Mouse (Mus musculus): ENCODE data around the gene Pcna. TPM values are rescaled to one million over a fixed set of nuclear protein-coding genes. Genes with fewer than 3 reads are reported as not detected.
A peak's percentile ranks its signal among the peaks of the same experiment; 100 is the strongest.
"Not testable (repeated sequence)": the region's sequence is repeated elsewhere in the genome, so short reads cannot be mapped to it uniquely, and the experiment has no call there.

Pcna gene
- polyA plus RNA-seq, 1 experiment from 2014 or later: 212 TPM

DNA sequence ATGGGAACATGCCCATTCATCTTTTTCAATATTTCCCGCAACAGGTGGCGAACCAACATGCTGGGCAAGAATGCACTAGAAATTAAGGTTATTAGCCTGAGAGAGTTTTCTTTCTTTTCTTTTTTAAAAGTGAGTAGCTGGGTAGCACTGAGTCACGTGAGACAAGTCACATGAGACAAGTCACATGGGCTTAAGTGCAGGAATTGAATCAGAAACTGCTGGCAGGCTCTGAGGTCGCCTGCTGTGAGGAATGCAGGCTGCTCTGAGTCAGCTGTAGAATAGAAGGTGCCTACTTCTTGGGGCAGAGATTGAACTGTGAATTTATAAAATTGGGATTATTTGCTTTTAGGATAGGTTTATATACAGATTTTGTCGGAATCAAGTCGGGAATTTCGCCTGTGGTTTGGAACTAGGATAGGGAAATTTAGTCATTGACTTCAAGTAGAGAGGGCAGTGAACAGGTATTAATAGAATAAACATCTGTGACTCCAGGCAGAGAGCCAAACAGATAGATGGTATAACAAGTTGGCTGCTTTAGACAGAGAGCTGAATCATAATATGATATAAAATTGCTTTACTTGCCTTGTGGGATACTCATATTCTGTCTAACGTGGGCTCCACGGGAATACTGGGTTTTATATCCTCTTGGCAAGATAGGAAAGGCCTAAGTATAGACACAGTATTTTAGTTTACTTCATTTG, 33.4 kb upstream of the Pcna start:
- Histone ChIP-seq H3K9me3 (replicated peaks; ENCODE audit: control insufficient read depth, low read length) (no peaks in the 10 kb centered on the region), H3K4me2 (no peak overlapping the region), H3K4me3 (ENCODE audit: low read depth, low read length) (no peak overlapping the region), H3K27me3 (ENCODE audit: control insufficient read depth, insufficient read depth, low read length) (0 out of 2 replicates have a peak, but pooled peaks cover 4% of the 10 kb centered on the region), H3K9ac (ENCODE audit: low read depth, low read length) (no peak overlapping the region), H3K4me1 (ENCODE audit: control insufficient read depth, insufficient read depth, low read length) (peaks cover 43% of the 10 kb centered on the region), H3K36me3 (ENCODE audit: control insufficient read depth, insufficient read depth, low read length) (no peaks in the 10 kb centered on the region), H3K27ac (ENCODE audit: low read depth, low read length) (no peak overlapping the region)
- 83% methylated on average over 9 of the region's 9 CpGs for WGBS (ENCODE audit: insufficient replicate concordance)
- no peak for ATAC-seq (replicated peaks; ENCODE audit: insufficient number of reproducible peaks, low FRiP score, low TSS enrichment)

DNA sequence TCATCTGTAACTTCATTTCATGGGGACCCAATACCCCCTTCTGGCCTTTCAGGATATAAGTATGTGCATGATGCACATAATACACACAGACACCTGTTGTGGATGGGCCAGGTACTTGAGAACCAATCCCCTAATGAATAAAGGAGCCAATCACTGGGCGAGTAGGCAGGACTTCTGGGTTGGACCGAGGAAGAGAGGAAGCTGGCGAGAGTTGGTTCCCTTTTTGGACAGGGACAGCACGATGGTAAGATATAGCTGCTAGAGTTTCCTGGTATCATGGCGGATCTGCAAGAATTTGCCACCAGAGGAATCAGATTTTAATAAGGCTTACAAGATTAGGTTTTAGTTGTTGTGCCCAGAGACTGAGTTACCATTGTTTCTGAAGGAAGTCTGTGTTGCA, 32.6 kb upstream of the Pcna start:
- not testable (repeated sequence) for ATAC-seq (replicated peaks; ENCODE audit: insufficient number of reproducible peaks, low FRiP score, low TSS enrichment); H3K27ac ChIP-seq (ENCODE audit: low read depth, low read length); H3K4me3 ChIP-seq (ENCODE audit: low read depth, low read length); H3K36me3 ChIP-seq (ENCODE audit: control insufficient read depth, insufficient read depth, low read length); H3K27me3 ChIP-seq (ENCODE audit: control insufficient read depth, insufficient read depth, low read length); H3K9ac ChIP-seq (ENCODE audit: low read depth, low read length); H3K4me2 ChIP-seq; H3K9me3 ChIP-seq (replicated peaks; ENCODE audit: control insufficient read depth, low read length)
- WGBS (ENCODE audit: insufficient replicate concordance): 93% methylated on average over 5 of the region's 5 CpGs
- H3K4me1 ChIP-seq (ENCODE audit: control insufficient read depth, insufficient read depth, low read length): peaks cover 36% of the 10 kb centered on the region

DNA sequence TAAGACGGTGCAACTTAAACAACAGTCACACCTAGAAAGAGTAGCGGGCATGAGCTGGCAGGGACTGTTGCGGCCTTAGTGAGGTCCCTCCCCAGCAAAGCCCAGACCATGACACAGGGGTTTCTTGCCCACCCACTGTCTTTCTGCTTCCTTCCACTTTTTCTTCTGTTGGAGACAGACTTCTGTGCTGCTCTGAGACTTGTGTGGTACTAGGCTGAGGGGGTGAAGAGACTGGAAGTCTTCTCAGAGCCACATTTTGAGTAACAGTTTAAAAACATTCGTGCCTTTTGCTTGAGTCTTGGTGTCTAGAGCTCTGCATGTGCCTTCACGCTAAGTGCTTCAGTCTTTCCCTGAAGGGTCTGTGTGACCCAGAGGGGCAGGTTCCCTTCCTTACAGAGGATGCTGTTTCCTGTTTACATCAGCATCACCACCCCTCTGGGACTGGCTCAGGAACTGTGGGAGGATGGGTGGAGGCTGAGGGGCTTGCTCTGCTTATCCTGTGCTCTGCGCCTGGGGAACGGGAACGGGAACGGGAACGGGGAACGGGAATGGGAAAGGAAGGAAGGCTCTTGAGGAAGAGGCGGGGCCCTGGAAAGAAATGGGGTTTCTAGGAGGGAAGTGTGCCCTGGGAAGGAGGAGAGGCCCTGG, 31.5 kb upstream of the Pcna start:
- Histone ChIP-seq H3K4me2 (peak overlapping the region; percentile 14; the same call in 1 of the 2 replicates), H3K9me3 (replicated peaks; ENCODE audit: control insufficient read depth, low read length) (no peaks in the 10 kb centered on the region), H3K27me3 (ENCODE audit: control insufficient read depth, insufficient read depth, low read length) (peaks cover 7% of the 10 kb centered on the region; the same call in 1 of the 2 replicates), H3K36me3 (ENCODE audit: control insufficient read depth, insufficient read depth, low read length) (no peaks in the 10 kb centered on the region), H3K9ac (ENCODE audit: low read depth, low read length) (0 out of 2 replicates have a peak overlapping the region, but pooled peaks have one; percentile 8), H3K4me3 (ENCODE audit: low read depth, low read length) (no peak overlapping the region), H3K4me1 (ENCODE audit: control insufficient read depth, insufficient read depth, low read length) (peaks cover 33% of the 10 kb centered on the region), H3K27ac (ENCODE audit: low read depth, low read length) (peak overlapping the region; percentile 77)
- WGBS (ENCODE audit: insufficient replicate concordance): 64% methylated on average over 12 of the region's 12 CpGs
- 0 out of 2 replicates have a peak, but pooled peaks have one; percentile 33 for ATAC-seq (replicated peaks; ENCODE audit: insufficient number of reproducible peaks, low FRiP score, low TSS enrichment)

GRCm38 (mm10) chr2:132283236-132284070, 30.3 kb upstream of the Pcna start:
- Histone ChIP-seq H3K4me2 (peak overlapping the region; percentile 45), H3K36me3 (ENCODE audit: control insufficient read depth, insufficient read depth, low read length) (no peaks in the 10 kb centered on the region), H3K27ac (ENCODE audit: low read depth, low read length) (peak overlapping the region; percentile 64), H3K27me3 (ENCODE audit: control insufficient read depth, insufficient read depth, low read length) (peaks cover 7% of the 10 kb centered on the region; the same call in 1 of the 2 replicates), H3K4me1 (ENCODE audit: control insufficient read depth, insufficient read depth, low read length) (peaks cover 34% of the 10 kb centered on the region), H3K4me3 (ENCODE audit: low read depth, low read length) (no peak overlapping the region), H3K9ac (ENCODE audit: low read depth, low read length) (no peak overlapping the region), H3K9me3 (replicated peaks; ENCODE audit: control insufficient read depth, low read length) (no peaks in the 10 kb centered on the region)
- WGBS (ENCODE audit: insufficient replicate concordance): 48% methylated on average over 15 of the region's 15 CpGs
- ATAC-seq (replicated peaks; ENCODE audit: insufficient number of reproducible peaks, low FRiP score, low TSS enrichment): no peak

DNA sequence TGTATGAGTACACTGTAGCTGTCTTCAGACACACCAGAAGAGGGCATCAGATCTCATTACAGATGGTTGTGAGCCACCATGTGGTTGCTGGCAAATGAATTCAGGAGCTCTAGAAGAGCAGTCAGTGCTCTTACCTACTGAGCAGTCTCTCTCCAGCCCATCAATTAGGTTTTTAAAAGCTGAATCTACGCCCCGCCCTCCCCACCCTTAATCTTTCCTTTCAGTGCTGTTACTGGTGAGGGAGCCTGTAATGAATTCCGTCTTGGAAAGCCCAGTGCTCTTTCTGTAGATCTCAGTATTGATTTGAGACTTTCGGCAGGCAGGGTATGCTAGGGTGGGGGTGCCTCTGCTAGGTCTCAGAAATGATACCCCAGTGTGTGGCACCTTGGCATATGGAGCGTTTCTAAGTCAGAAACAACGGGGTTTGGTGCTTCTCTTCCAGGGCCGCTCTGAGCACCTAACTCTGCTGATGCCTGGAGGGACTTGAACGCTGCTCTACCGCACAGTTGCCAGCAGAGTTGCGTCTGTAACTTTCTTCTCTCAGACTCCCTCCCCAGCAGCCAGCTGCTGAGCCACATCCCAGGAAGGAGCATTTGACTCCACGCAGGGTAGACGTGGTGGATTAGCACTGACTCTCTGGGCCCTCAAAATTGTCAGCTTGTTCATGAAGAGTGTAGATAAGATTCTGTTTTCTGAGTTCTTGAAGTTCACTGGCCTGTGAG, 29.5 kb upstream of the Pcna start:
- Histone ChIP-seq H3K4me1 (ENCODE audit: control insufficient read depth, insufficient read depth, low read length) (peaks cover 36% of the 10 kb centered on the region), H3K9ac (ENCODE audit: low read depth, low read length) (0 out of 2 replicates have a peak overlapping the region, but pooled peaks have one; percentile 22), H3K27ac (ENCODE audit: low read depth, low read length) (peak overlapping the region; percentile 64), H3K27me3 (ENCODE audit: control insufficient read depth, insufficient read depth, low read length) (peaks cover 7% of the 10 kb centered on the region; the same call in 1 of the 2 replicates), H3K4me2 (peak overlapping the region; percentile 45), H3K9me3 (replicated peaks; ENCODE audit: control insufficient read depth, low read length) (no peaks in the 10 kb centered on the region), H3K36me3 (ENCODE audit: control insufficient read depth, insufficient read depth, low read length) (no peaks in the 10 kb centered on the region), H3K4me3 (ENCODE audit: low read depth, low read length) (no peak overlapping the region)
- 23% methylated on average over 12 of the region's 12 CpGs for WGBS (ENCODE audit: insufficient replicate concordance)
- no peak; the same call in 1 of the 2 replicates for ATAC-seq (replicated peaks; ENCODE audit: insufficient number of reproducible peaks, low FRiP score, low TSS enrichment)

GRCm38 (mm10) chr2:132281560-132282452, 28.7 kb upstream of the Pcna start:
- Histone ChIP-seq H3K4me3 (ENCODE audit: low read depth, low read length) (no peak overlapping the region), H3K9ac (ENCODE audit: low read depth, low read length) (no peak overlapping the region), H3K4me2 (no peak overlapping the region), H3K9me3 (replicated peaks; ENCODE audit: control insufficient read depth, low read length) (no peaks in the 10 kb centered on the region), H3K27ac (ENCODE audit: low read depth, low read length) (no peak overlapping the region), H3K27me3 (ENCODE audit: control insufficient read depth, insufficient read depth, low read length) (peaks cover 7% of the 10 kb centered on the region; the same call in 1 of the 2 replicates), H3K36me3 (ENCODE audit: control insufficient read depth, insufficient read depth, low read length) (no peaks in the 10 kb centered on the region), H3K4me1 (ENCODE audit: control insufficient read depth, insufficient read depth, low read length) (peaks cover 36% of the 10 kb centered on the region)
- WGBS (ENCODE audit: insufficient replicate concordance): 48% methylated on average over 10 of the region's 10 CpGs
- ATAC-seq (replicated peaks; ENCODE audit: insufficient number of reproducible peaks, low FRiP score, low TSS enrichment): no peak

GRCm38 (mm10) chr2:132280518-132281120, 27.5 kb upstream of the Pcna start:
- H3K4me1 ChIP-seq (ENCODE audit: control insufficient read depth, insufficient read depth, low read length): peaks cover 36% of the 10 kb centered on the region
- H3K4me2 ChIP-seq: no peak overlapping the region
- no peak overlapping the region for H3K9ac ChIP-seq (ENCODE audit: low read depth, low read length)
- 84% methylated on average over 10 of the region's 10 CpGs for WGBS (ENCODE audit: insufficient replicate concordance)
- H3K27ac ChIP-seq (ENCODE audit: low read depth, low read length): no peak overlapping the region
- no peaks in the 10 kb centered on the region for H3K9me3 ChIP-seq (replicated peaks; ENCODE audit: control insufficient read depth, low read length)
- ATAC-seq (replicated peaks; ENCODE audit: insufficient number of reproducible peaks, low FRiP score, low TSS enrichment): no peak
- no peak overlapping the region for H3K4me3 ChIP-seq (ENCODE audit: low read depth, low read length)
- no peaks in the 10 kb centered on the region for H3K36me3 ChIP-seq (ENCODE audit: control insufficient read depth, insufficient read depth, low read length)
- peaks cover 7% of the 10 kb centered on the region; the same call in 1 of the 2 replicates for H3K27me3 ChIP-seq (ENCODE audit: control insufficient read depth, insufficient read depth, low read length)
